Mouse (Mus musculus): ENCODE results near the gene Vps8. TPM values are rescaled to one million over a fixed set of nuclear protein-coding genes. Genes with fewer than 3 reads are reported as not detected.
A peak's percentile ranks its signal among the peaks of the same experiment; 100 is the strongest.

Gene Vps8
- polyA plus RNA-seq, 1 experiment from 2014 or later: 28.8 TPM

DNA sequence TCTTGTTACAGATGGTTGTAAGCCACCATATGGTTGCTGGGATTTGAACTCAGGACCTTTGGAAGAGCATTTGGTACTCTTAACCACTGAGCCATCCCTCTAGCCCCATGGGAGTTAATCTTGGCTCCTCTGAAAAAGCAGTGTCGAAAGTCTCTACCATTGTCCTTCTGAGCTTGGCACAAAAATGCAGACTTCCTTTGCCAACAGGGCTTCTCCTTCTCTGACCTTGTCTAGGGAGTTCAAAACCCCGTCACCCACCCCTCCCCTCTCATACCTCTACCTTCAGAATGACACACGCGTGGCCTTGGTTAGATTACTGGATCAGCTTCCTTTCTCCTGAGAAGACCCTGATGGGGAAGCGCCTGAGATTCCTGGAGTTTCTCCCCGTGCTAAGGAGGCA is 71.8 kb downstream of the Vps8 start:
- no peaks in the 10 kb centered on the region for H3K27me3 ChIP-seq (ENCODE audit: insufficient read depth, low read length)
- H3K4me3 ChIP-seq (replicated peaks; ENCODE audit: low read depth, low read length): no peak overlapping the region
- ATAC-seq (replicated peaks; ENCODE audit: low FRiP score, low read depth): no peak
- no peaks in the 10 kb centered on the region for H3K9me3 ChIP-seq (replicated peaks; ENCODE audit: low read length)
- WGBS: 95% methylated on average over 6 of the region's 6 CpGs
- no peaks in the 10 kb centered on the region for H3K36me3 ChIP-seq (ENCODE audit: insufficient read depth, low read length)
- no peak overlapping the region for H3K9ac ChIP-seq (ENCODE audit: low read depth, low read length)
- TF ChIP-seq CTCF (IDR thresholded peaks at IDR 0.05; ENCODE audit: low read depth): no peak
- DNase-seq (ENCODE audit: low spot score): no peak
- H3K27ac ChIP-seq: no peak overlapping the region
- no peak overlapping the region for H3K4me2 ChIP-seq (ENCODE audit: low read length)
- 0 out of 2 replicates have a peak, but pooled peaks cover 3% of the 10 kb centered on the region for H3K4me1 ChIP-seq (replicated peaks; ENCODE audit: insufficient read depth, low read length)

- Histone ChIP-seq H3K4me1 (replicated peaks; ENCODE audit: insufficient read depth, low read length) (0 out of 2 replicates have a peak, but pooled peaks cover 3% of the 10 kb centered on the region), H3K9ac (ENCODE audit: low read depth, low read length) (no peak overlapping the region), H3K27ac (no peak overlapping the region), H3K9me3 (replicated peaks; ENCODE audit: low read length) (no peaks in the 10 kb centered on the region), H3K4me2 (ENCODE audit: low read length) (no peak overlapping the region), H3K36me3 (ENCODE audit: insufficient read depth, low read length) (0 out of 2 replicates have a peak, but pooled peaks cover 4% of the 10 kb centered on the region), H3K27me3 (ENCODE audit: insufficient read depth, low read length) (no peaks in the 10 kb centered on the region), H3K4me3 (replicated peaks; ENCODE audit: low read depth, low read length) (no peak overlapping the region)
- ATAC-seq (replicated peaks; ENCODE audit: low FRiP score, low read depth) (no peak), DNase-seq (ENCODE audit: low spot score) (no peak)
- TF ChIP-seq CTCF (IDR thresholded peaks at IDR 0.05; ENCODE audit: low read depth): no peak
- WGBS: 89% methylated on average over 9 of the region's 9 CpGs
Observed at GRCm38 (mm10) chr16:21496799-21497198, 73.9 kb downstream of the Vps8 start.

DNA sequence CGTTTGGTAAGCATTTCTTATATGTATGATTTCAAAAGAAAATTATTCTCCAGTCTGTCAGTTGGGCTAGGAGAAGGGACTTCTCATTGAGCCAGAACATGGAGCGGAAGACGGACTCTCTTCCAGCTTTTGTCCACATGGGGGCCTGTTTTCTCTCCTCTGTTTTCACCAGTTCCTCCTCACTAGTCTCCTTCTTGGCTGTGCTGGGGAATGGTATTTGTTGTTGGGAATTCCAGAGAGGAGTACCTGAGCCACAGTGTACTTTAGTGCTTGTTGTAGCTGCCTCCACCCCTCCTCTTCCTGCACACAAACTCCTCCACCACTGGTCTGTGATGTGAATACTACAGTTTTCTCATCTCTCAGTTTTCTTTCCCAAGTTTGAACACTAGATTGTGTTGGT is 74.7 kb downstream of the Vps8 start:
- Histone ChIP-seq H3K27me3 (ENCODE audit: insufficient read depth, low read length) (no peaks in the 10 kb centered on the region), H3K9me3 (replicated peaks; ENCODE audit: low read length) (no peaks in the 10 kb centered on the region), H3K36me3 (ENCODE audit: insufficient read depth, low read length) (0 out of 2 replicates have a peak, but pooled peaks cover 4% of the 10 kb centered on the region), H3K4me2 (ENCODE audit: low read length) (no peak overlapping the region), H3K4me1 (replicated peaks; ENCODE audit: insufficient read depth, low read length) (0 out of 2 replicates have a peak, but pooled peaks cover 3% of the 10 kb centered on the region), H3K4me3 (replicated peaks; ENCODE audit: low read depth, low read length) (no peak overlapping the region), H3K27ac (no peak overlapping the region), H3K9ac (ENCODE audit: low read depth, low read length) (no peak overlapping the region)
- TF ChIP-seq CTCF (IDR thresholded peaks at IDR 0.05; ENCODE audit: low read depth): peak; percentile 38; the same call in 1 of the 2 replicates
- DNase-seq (ENCODE audit: low spot score): peak; percentile 39
- ATAC-seq (replicated peaks; ENCODE audit: low FRiP score, low read depth): no peak
- WGBS: 73% methylated on average over 3 of the region's 3 CpGs

DNA sequence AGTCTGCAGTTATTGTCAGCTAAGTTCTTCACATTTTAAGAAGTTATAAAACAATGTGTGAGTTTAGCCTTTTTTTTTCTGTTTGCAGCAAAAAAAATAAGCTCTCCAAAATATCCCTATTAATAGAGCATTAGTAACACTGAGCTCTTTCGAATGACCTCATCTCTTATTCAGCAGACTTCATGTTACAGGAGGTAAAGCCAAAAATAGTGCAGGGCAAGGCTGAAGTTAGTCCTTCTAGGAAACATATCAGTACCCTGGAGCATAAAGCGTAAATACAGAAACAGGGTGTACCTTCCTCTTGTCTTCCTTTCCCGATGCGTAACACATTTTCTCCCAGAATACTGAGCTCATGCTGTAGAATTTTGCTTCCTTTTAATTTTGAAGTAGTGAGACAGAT is 76.1 kb downstream of the Vps8 start:
- no peaks in the 10 kb centered on the region for H3K27me3 ChIP-seq (ENCODE audit: insufficient read depth, low read length)
- DNase-seq (ENCODE audit: low spot score): no peak
- 0 out of 2 replicates have a peak, but pooled peaks cover 3% of the 10 kb centered on the region for H3K4me1 ChIP-seq (replicated peaks; ENCODE audit: insufficient read depth, low read length)
- H3K9me3 ChIP-seq (replicated peaks; ENCODE audit: low read length): no peaks in the 10 kb centered on the region
- no peak overlapping the region for H3K4me2 ChIP-seq (ENCODE audit: low read length)
- H3K36me3 ChIP-seq (ENCODE audit: insufficient read depth, low read length): 0 out of 2 replicates have a peak, but pooled peaks cover 4% of the 10 kb centered on the region
- H3K4me3 ChIP-seq (replicated peaks; ENCODE audit: low read depth, low read length): no peak overlapping the region
- WGBS: 75% methylated on average over 4 of the region's 4 CpGs
- ATAC-seq (replicated peaks; ENCODE audit: low FRiP score, low read depth): no peak
- H3K9ac ChIP-seq (ENCODE audit: low read depth, low read length): no peak overlapping the region
- TF ChIP-seq CTCF (IDR thresholded peaks at IDR 0.05; ENCODE audit: low read depth): no peak
- H3K27ac ChIP-seq: no peak overlapping the region

- ATAC-seq (replicated peaks; ENCODE audit: low FRiP score, low read depth) (no peak), DNase-seq (ENCODE audit: low spot score) (peak; percentile 37)
- Histone ChIP-seq H3K9ac (ENCODE audit: low read depth, low read length) (no peak overlapping the region), H3K9me3 (replicated peaks; ENCODE audit: low read length) (no peaks in the 10 kb centered on the region), H3K27ac (no peak overlapping the region), H3K27me3 (ENCODE audit: insufficient read depth, low read length) (no peaks in the 10 kb centered on the region), H3K4me2 (ENCODE audit: low read length) (no peak overlapping the region), H3K4me1 (replicated peaks; ENCODE audit: insufficient read depth, low read length) (0 out of 2 replicates have a peak, but pooled peaks cover 3% of the 10 kb centered on the region), H3K4me3 (replicated peaks; ENCODE audit: low read depth, low read length) (no peak overlapping the region), H3K36me3 (ENCODE audit: insufficient read depth, low read length) (0 out of 2 replicates have a peak, but pooled peaks cover 4% of the 10 kb centered on the region)
- WGBS: 41% methylated on average over 7 of the region's 7 CpGs
- no peak for TF ChIP-seq CTCF (IDR thresholded peaks at IDR 0.05; ENCODE audit: low read depth)
Observed at GRCm38 (mm10) chr16:21499656-21500055, 76.7 kb downstream of the Vps8 start.

DNA sequence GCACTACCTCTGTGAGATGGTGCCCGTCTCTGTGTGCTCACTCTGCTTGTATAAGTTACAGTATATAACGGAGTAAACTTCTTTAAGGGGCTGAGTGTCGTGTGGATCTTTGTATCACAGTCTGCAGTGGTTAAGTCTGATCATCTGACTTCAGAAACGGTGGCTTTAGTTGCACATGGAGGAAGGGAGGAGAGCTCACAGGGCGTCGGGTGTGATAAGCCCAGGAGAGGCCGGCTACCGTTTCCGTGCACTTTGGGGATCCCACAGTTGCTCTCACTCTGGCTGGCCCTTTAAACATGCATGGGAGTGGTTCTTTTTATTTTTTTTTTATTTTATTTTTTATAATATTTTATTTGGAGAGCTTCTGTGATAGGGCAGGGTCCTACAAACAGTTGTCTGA is 95.9 kb downstream of the Vps8 start:
- Histone ChIP-seq H3K4me2 (ENCODE audit: low read length) (no peak overlapping the region), H3K27ac (no peak overlapping the region), H3K36me3 (ENCODE audit: insufficient read depth, low read length) (0 out of 2 replicates have a peak, but pooled peaks cover 4% of the 10 kb centered on the region), H3K9ac (ENCODE audit: low read depth, low read length) (no peak overlapping the region), H3K4me3 (replicated peaks; ENCODE audit: low read depth, low read length) (no peak overlapping the region), H3K9me3 (replicated peaks; ENCODE audit: low read length) (no peaks in the 10 kb centered on the region), H3K27me3 (ENCODE audit: insufficient read depth, low read length) (no peaks in the 10 kb centered on the region), H3K4me1 (replicated peaks; ENCODE audit: insufficient read depth, low read length) (no peaks in the 10 kb centered on the region)
- no peak for TF ChIP-seq CTCF (IDR thresholded peaks at IDR 0.05; ENCODE audit: low read depth)
- no peak for DNase-seq (ENCODE audit: low spot score)
- WGBS: 86% methylated on average over 9 of the region's 9 CpGs
- no peak for ATAC-seq (replicated peaks; ENCODE audit: low FRiP score, low read depth)

DNA sequence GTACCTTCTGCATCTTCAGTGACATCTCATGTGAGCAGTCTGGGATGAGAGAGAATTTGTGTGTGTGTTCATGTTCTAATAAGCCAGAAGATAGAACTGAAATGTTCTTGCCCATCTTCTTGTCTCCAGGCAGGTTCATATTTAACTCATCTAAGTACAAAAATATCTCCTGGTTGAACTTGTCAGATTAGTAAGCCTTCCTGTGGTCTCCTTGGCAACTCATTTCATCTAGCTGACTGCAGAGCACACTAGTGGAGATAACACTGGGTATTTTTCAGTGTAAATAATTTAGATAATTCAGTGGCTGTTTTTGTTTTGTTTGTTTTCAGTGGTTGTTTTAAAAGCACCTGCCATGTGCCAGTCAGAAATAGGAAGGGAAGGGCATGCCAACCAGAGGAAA is 96.9 kb downstream of the Vps8 start:
- TF ChIP-seq CTCF (IDR thresholded peaks at IDR 0.05; ENCODE audit: low read depth): no peak
- Histone ChIP-seq H3K27ac (no peak overlapping the region), H3K4me2 (ENCODE audit: low read length) (no peak overlapping the region), H3K4me1 (replicated peaks; ENCODE audit: insufficient read depth, low read length) (no peaks in the 10 kb centered on the region), H3K27me3 (ENCODE audit: insufficient read depth, low read length) (no peaks in the 10 kb centered on the region), H3K9me3 (replicated peaks; ENCODE audit: low read length) (no peaks in the 10 kb centered on the region), H3K4me3 (replicated peaks; ENCODE audit: low read depth, low read length) (no peak overlapping the region), H3K36me3 (ENCODE audit: insufficient read depth, low read length) (0 out of 2 replicates have a peak, but pooled peaks cover 4% of the 10 kb centered on the region), H3K9ac (ENCODE audit: low read depth, low read length) (no peak overlapping the region)
- no peak for DNase-seq (ENCODE audit: low spot score)
- no peak for ATAC-seq (replicated peaks; ENCODE audit: low FRiP score, low read depth)

Data from kidney, postnatal 0 days (tissue).